Mouse (Mus musculus) midbrain, embryonic 15.5 days (tissue): Measurements from ENCODE around the gene Cacybp. TPM values are rescaled to one million over a fixed set of nuclear protein-coding genes. Genes with fewer than 3 reads are reported as not detected.

Experiments used
- ATAC-seq: fragments of 200-750 bp; cut with Nextera tagmentation; replicated peaks from 2 replicates; pipeline ENCODE4 v1.8.0; 2017; ENCODE audit warnings: moderate TSS enrichment
- H3K27ac ChIP-seq: fragments of 300-500 bp; sonication (generic); 2 replicates; pipeline ENCODE4 v1.5.1; 2015; ENCODE audit warnings: mild to moderate bottlenecking, inconsistent platforms
- H3K27me3 ChIP-seq: fragments of 300-500 bp; sonication (generic); replicated peaks from 2 replicates; pipeline ENCODE4 v1.6.1; 2015; ENCODE audit warnings: inconsistent platforms
- H3K36me3 ChIP-seq: fragments of 300-500 bp; sonication (generic); replicated peaks from 2 replicates; pipeline ENCODE4 v1.6.1; 2015; ENCODE audit warnings: inconsistent platforms
- H3K4me1 ChIP-seq: fragments of 300-500 bp; sonication (generic); 2 replicates; pipeline ENCODE4 v1.6.1; 2015; ENCODE audit warnings: inconsistent platforms
- H3K4me2 ChIP-seq: fragments of 300-500 bp; sonication (generic); 2 replicates; pipeline ENCODE4 v1.6.1; 2015; ENCODE audit warnings: inconsistent platforms, mild to moderate bottlenecking, moderate library complexity
- H3K4me3 ChIP-seq: fragments of 300-500 bp; sonication (generic); 2 replicates; pipeline ENCODE4 v1.5.1; 2015; ENCODE audit warnings: mild to moderate bottlenecking, inconsistent platforms
- H3K9ac ChIP-seq: fragments of 300-500 bp; sonication (generic); 2 replicates; pipeline ENCODE4 v1.6.1; 2015; ENCODE audit warnings: mild to moderate bottlenecking, inconsistent platforms
- H3K9me3 ChIP-seq: fragments of 300-500 bp; sonication (generic); 2 replicates; pipeline ENCODE4 v1.6.1; 2016; ENCODE audit warnings: inconsistent platforms
- WGBS: fragments of 180-500 bp; shearing (Covaris S2); methylation state at CpG from one replicate; pipeline ENCODE4 v1.1.7; 2015; ENCODE audit warnings: mixed read lengths; 5-methylcytosine and 5-hydroxymethylcytosine counted together
- polyA plus RNA-seq: library from polyadenylated mRNA; unstranded; fragments of >200 nt; fragmentation: Nextera tagmentation; extraction: Ambion mirVana; gene quantifications from 2 replicates; pipeline ENCODE4 v1.2.1, GENCODE M21; 2015

Cacybp gene
- polyA plus RNA-seq, 1 experiment from 2014 or later = 256 TPM

DNA sequence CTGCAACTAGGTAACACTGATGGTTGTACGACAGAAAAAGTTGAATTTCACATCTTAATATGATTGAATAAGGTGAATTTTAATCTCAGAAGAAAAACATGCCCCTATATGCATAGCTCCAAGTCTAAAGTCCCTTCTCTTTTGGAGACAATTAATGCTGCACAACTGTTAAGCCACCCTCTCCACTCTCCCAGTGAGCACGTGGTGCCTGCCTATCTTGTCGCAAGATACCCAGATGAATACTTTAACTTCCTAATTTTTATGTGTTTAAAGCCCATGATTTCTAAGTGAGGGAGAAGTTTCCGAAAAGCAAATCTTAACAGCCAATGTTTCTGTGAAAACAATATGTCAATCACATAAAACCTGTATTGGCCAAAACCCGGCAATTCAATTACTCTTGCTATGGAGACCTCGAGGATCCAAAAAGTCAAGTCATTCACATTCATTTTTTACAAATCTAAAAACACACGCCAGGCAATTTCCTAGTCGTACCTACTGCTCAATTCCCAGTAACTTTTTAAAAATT is 1.0 kb downstream of the Cacybp start:
- Histone ChIP-seq H3K36me3 (peaks cover 10% of the 10 kb centered on the region), H3K4me2 (peak overlapping the region; percentile 75), H3K4me1 (peaks cover 27% of the 10 kb centered on the region), H3K9ac (peak overlapping the region; percentile 78), H3K27ac (peak overlapping the region; percentile 99), H3K27me3 (no peaks in the 10 kb centered on the region), H3K9me3 (no peaks in the 10 kb centered on the region), H3K4me3 (peak overlapping the region; percentile 70)
- no peak for ATAC-seq
- 3% methylated on average over 8 of the region's 8 CpGs for WGBS

DNA sequence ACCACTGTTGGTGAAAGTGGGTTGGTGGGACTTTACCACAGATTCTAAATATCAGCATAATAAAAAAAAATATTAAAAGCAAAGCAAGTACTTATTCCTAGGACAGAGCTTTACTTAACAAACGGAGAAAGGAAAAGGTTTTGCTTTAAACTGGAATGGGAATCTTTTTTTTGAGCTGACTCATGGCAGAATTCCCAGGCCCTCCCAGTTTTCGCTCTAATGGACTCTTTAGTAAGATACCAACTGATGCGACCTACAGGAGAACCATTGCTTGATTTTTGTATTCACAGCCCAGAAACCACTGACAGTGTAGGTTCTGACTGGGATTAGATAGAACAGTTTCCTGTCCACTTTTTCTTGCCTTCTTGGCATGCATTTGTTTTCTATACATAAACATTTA is 2.1 kb downstream of the Cacybp start:
- Histone ChIP-seq H3K4me3 (peak overlapping the region; percentile 70), H3K27me3 (no peaks in the 10 kb centered on the region), H3K36me3 (peaks cover 13% of the 10 kb centered on the region), H3K9me3 (no peaks in the 10 kb centered on the region), H3K4me2 (peak overlapping the region; percentile 75), H3K4me1 (peaks cover 27% of the 10 kb centered on the region), H3K9ac (no peak overlapping the region), H3K27ac (no peak overlapping the region)
- no peak for ATAC-seq
- 60% methylated on average over 3 of the region's 3 CpGs for WGBS

GRCm38 (mm10) chr1:160209844-160210243 is 2.8 kb downstream of the Cacybp start:
- no peak for ATAC-seq
- Histone ChIP-seq H3K4me3 (no peak overlapping the region), H3K36me3 (peaks cover 19% of the 10 kb centered on the region), H3K27ac (no peak overlapping the region), H3K9me3 (no peaks in the 10 kb centered on the region), H3K4me1 (peaks cover 27% of the 10 kb centered on the region), H3K4me2 (peak overlapping the region; percentile 25), H3K27me3 (no peaks in the 10 kb centered on the region), H3K9ac (no peak overlapping the region)
- WGBS = 13% methylated on average over 2 of the region's 2 CpGs

DNA sequence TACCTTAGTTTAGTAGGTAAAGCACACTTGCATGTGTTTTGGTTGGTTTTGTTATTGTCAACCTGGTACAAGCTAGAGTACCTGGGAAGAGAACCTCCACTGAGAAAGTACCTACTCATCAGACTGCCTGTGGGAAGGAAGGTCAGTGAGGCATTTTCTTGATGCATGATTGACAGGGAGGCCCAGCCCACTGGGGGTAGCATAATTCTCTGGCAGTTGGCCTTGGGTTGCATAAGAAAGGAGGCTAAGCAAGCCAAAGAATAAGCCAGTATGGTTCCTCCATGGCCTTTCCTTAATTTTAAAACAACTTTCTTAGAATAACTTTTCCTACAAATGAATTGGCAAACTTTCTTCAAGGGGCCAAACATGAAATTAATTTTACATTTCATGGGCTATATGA is 7.2 kb downstream of the Cacybp start:
- Histone ChIP-seq H3K4me1 (peaks cover 8% of the 10 kb centered on the region), H3K27ac (no peak overlapping the region), H3K4me3 (no peak overlapping the region), H3K36me3 (peaks cover 38% of the 10 kb centered on the region), H3K9ac (no peak overlapping the region), H3K4me2 (no peak overlapping the region), H3K27me3 (no peaks in the 10 kb centered on the region), H3K9me3 (no peaks in the 10 kb centered on the region)
- no peak for ATAC-seq

DNA sequence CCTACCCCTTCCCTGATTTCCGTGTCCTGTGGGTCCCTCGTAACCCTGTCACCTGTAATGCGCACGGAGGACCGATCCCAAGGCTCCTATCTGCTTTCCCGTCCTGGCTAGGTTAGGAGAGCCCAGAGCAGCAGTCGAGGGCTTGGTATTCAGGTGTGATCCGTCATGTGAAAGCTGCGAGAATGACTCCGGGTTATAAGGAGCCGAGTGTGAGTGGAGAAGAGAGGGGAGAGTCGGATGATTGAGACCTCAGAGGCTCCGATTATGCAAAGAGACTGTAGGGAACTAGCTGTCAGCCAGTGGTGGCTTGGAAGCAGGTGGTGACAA is 17.4 kb downstream of the Cacybp start:
- Histone ChIP-seq H3K4me1 (peaks cover 14% of the 10 kb centered on the region), H3K27ac (peak overlapping the region; percentile 85), H3K27me3 (no peaks in the 10 kb centered on the region), H3K4me3 (peak overlapping the region; percentile 95), H3K36me3 (peaks cover 6% of the 10 kb centered on the region; the same call in 1 of the 2 replicates), H3K4me2 (peak overlapping the region; percentile 90), H3K9me3 (no peaks in the 10 kb centered on the region), H3K9ac (peak overlapping the region; percentile 93)
- WGBS = 0% methylated on average over 13 of the region's 13 CpGs
- no peak for ATAC-seq

GRCm38 (mm10) chr1:160194529-160195336 is 17.9 kb downstream of the Cacybp start, which contains the start of gene Mrps14:
Gene Mrps14, plus strand, starts transcription at chr1:160195215.
- peaks cover 14% of the 10 kb centered on the region for H3K4me1 ChIP-seq
- H3K27ac ChIP-seq = peak within 1 kb of the TSS; percentile 85
- peak within 1 kb of the TSS; percentile 90 for H3K4me2 ChIP-seq
- 6% methylated on average over 31 of the region's 31 CpGs for WGBS
- H3K27me3 ChIP-seq = no peaks in the 10 kb centered on the region
- H3K36me3 ChIP-seq = peaks cover 6% of the 10 kb centered on the region; the same call in 1 of the 2 replicates
- ATAC-seq = peak; percentile 100
- peak within 1 kb of the TSS; percentile 93 for H3K9ac ChIP-seq
- H3K9me3 ChIP-seq = no peaks in the 10 kb centered on the region
- peak within 1 kb of the TSS; percentile 95 for H3K4me3 ChIP-seq

- 20% methylated on average over 5 of the region's 5 CpGs for WGBS
- Histone ChIP-seq H3K36me3 (no peaks in the 10 kb centered on the region), H3K9me3 (no peaks in the 10 kb centered on the region), H3K27me3 (no peaks in the 10 kb centered on the region), H3K4me1 (no peaks in the 10 kb centered on the region), H3K4me3 (no peak overlapping the region), H3K4me2 (0 out of 2 replicates have a peak overlapping the region, but pooled peaks have one; percentile 13), H3K9ac (no peak overlapping the region), H3K27ac (no peak overlapping the region)
- ATAC-seq = peak; percentile 94
Measured at GRCm38 (mm10) chr1:160184506-160184905, 28.2 kb downstream of the Cacybp start.

DNA sequence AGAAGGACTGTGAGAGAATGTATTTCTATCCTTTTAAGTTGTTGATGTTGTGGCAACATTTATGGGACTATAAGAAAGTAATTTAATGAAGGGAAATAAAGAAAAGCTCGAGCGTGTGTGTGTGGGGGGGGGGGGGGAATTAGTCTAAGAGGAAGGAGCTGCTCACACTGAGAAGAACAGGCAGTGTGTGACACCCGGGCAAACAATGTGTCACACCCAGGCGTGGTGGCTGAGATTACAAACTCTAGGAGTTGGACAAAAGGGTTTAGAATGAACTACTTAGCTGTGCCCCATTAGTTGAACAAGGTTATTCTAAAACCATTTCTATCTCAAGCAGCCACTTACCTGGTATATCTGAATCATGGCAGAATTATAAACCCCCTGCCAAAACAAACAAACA is 31.5 kb downstream of the Cacybp start:
- WGBS = 78% methylated on average over 4 of the region's 4 CpGs
- Histone ChIP-seq H3K9me3 (no peaks in the 10 kb centered on the region), H3K36me3 (no peaks in the 10 kb centered on the region), H3K27ac (no peak overlapping the region), H3K9ac (no peak overlapping the region), H3K27me3 (no peaks in the 10 kb centered on the region), H3K4me3 (no peak overlapping the region), H3K4me2 (no peak overlapping the region), H3K4me1 (no peaks in the 10 kb centered on the region)
- no peak for ATAC-seq

DNA sequence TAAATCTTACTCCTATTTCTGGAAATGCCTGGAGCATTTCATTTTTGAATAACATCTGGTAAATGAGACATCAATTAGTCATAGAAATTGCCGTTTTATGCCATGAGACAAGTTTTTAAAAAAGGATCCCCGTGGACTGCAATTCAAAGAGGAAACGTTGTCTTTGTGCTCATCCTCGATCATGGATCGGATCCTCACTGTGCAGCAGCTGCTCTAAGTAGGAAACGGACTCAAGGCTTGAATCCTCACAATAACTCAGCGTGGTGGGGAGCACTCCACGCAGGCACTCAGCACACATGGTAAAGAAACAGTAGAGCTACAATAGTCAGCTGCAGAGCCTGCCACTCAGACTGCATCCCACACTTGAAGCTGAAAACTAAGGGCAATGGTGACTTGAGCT is 35.8 kb downstream of the Cacybp start:
- no peaks in the 10 kb centered on the region for H3K36me3 ChIP-seq
- no peaks in the 10 kb centered on the region for H3K27me3 ChIP-seq
- ATAC-seq = no peak
- H3K4me2 ChIP-seq = no peak overlapping the region
- no peaks in the 10 kb centered on the region for H3K9me3 ChIP-seq
- no peak overlapping the region for H3K27ac ChIP-seq
- H3K4me1 ChIP-seq = no peaks in the 10 kb centered on the region
- 63% methylated on average over 8 of the region's 8 CpGs for WGBS
- H3K4me3 ChIP-seq = no peak overlapping the region
- H3K9ac ChIP-seq = no peak overlapping the region

- 83% methylated on average over 3 of the region's 5 CpGs for WGBS
- Histone ChIP-seq H3K27ac (no peak overlapping the region), H3K9ac (no peak overlapping the region), H3K4me3 (no peak overlapping the region), H3K9me3 (no peaks in the 10 kb centered on the region), H3K4me2 (no peak overlapping the region), H3K27me3 (no peaks in the 10 kb centered on the region), H3K36me3 (no peaks in the 10 kb centered on the region), H3K4me1 (no peaks in the 10 kb centered on the region)
- ATAC-seq = no peak
Measured at GRCm38 (mm10) chr1:160166600-160166999, 46.1 kb downstream of the Cacybp start.

DNA sequence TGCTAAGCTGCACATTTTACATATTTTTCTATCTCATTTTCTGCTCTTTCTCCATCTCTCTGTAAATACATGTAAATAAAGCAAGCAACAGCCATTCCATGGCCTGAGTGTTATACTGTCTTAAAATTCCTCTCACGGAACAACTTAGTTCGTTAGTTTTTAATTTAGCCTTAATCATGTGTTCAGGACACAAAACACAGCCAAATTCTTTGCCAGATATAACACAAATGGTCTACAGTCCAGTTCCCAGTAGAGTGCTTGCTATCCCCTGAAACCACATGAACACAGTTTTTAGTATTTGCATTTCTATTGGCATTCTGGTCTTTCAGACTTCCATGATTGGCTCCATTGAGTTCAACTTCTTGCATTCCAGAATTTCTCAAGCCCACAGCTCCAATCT is 54.5 kb downstream of the Cacybp start:
- no peaks in the 10 kb centered on the region for H3K9me3 ChIP-seq
- ATAC-seq = no peak
- H3K4me2 ChIP-seq = no peak overlapping the region
- H3K27ac ChIP-seq = no peak overlapping the region
- H3K27me3 ChIP-seq = no peaks in the 10 kb centered on the region
- H3K9ac ChIP-seq = no peak overlapping the region
- H3K4me3 ChIP-seq = no peak overlapping the region
- H3K4me1 ChIP-seq = no peaks in the 10 kb centered on the region
- H3K36me3 ChIP-seq = no peaks in the 10 kb centered on the region
- 79% methylated on average over 2 of the region's 2 CpGs for WGBS

- no peak within 1 kb of the TSS for H3K9ac ChIP-seq
- no peaks in the 10 kb centered on the region for H3K27me3 ChIP-seq
- WGBS = 73% methylated on average over 8 of the region's 8 CpGs
Measured at GRCm38 (mm10) chr1:160153480-160153879, 59.2 kb downstream of the Cacybp start, which contains the start of gene Tnn. Gene Tnn, minus strand, starts transcription at chr1:160153580.

More at GRCm38 (mm10) chr1:160153480-160153879, 59.2 kb downstream of the Cacybp start, which contains the start of gene Tnn:
- Histone ChIP-seq H3K4me3 (no peak within 1 kb of the TSS), H3K4me1 (peaks cover 9% of the 10 kb centered on the region), H3K9me3 (no peaks in the 10 kb centered on the region), H3K4me2 (no peak within 1 kb of the TSS), H3K36me3 (no peaks in the 10 kb centered on the region), H3K27ac (no peak within 1 kb of the TSS)
- ATAC-seq = no peak
